Mouse (Mus musculus) testis, postnatal 10 days (tissue): ENCODE results near the gene Olfr585.

Experiments used
- DNase-seq: peaks from one replicate; pipeline ENCODE4 v3.0.0; 2021; ENCODE audit warnings: low spot score

The Olfr585 gene

DNA sequence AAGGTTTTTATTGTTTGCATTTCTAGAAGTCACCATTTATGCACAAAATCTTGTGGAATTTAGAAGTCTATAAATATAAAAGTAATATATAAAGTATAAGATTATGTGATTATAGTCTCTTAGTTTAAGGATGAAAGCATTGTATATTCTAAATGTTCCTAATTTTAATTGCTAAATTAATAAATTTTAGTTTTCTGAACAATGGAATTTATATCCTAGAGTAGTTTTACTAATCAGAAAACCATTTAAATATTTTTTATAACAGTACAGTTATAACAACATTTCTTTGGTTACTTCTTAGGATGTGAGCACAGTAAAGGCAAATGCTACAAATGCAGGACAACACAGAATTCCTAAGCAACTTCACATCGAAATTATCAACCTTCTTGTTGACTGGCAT lies at the start of gene Olfr585:
Gene Olfr585, plus strand, starts transcription at position 301 of the 400 bp plus-strand sequence.
- no peak for DNase-seq

DNA sequence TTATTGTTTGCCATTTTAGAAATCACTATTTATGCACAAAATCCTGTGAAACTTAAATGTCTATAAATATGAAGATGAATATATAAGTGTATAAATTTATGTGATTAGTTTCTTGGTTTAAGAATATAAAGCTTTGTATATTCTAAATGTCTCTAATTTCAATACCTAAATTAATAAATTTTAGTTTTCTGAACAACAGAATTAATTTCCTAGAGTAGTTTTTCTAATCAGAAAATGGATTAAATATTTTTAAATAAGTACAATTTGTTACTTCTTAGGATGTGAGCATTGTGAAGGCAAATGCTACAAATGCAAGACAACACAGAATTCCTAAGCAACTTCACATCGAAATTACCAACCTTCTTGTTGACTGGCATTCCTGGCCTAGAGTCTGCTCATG lies 46.5 kb upstream of the Olfr585 start, which contains the start of gene Olfr583:
Gene Olfr583, plus strand, starts transcription at position 301 of the 400 bp plus-strand sequence.
- DNase-seq: no peak

DNA sequence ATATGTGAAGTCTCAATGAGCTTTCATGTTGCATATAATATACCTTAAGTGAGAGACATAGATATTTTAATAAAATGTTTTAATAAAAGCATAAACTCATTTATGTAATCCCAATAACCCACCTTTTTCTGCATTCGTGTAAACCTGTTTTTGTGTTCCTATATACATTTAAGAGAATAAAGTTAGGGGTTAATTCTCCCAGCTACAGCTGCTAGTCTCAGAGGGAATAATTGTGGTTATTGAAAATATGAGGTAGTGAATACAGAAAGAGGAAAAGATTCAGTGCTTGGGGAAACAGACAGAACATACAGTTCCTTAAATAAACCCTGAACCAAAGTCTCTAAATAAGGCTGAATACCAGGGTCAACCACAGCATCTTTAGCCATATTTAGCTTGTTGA lies 15.9 kb upstream of the Olfr585 start, which contains the start of gene Olfr584:
Gene Olfr584, plus strand, starts transcription at position 301 of the 400 bp plus-strand sequence.
- DNase-seq: no peak

DNA sequence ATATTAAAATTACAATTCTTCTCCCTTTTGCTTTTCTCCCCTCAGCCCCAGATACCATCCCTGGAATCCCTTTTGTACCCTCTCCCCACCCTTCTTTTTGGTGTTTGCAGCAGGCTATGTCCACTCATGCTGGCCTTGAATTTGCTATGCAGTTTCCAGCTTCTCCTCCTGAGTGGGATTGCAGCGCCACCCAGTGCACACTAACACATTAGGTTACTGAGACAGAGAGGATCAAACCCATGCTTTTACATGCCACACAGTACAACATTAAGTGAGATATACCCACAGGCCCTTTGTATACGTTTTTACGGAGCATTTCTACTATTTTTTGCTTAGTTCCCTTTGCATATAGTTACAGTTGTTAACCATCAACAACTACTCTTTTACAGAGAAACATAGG lies 21.9 kb downstream of the Olfr585 start:
- DNase-seq: no peak

DNA sequence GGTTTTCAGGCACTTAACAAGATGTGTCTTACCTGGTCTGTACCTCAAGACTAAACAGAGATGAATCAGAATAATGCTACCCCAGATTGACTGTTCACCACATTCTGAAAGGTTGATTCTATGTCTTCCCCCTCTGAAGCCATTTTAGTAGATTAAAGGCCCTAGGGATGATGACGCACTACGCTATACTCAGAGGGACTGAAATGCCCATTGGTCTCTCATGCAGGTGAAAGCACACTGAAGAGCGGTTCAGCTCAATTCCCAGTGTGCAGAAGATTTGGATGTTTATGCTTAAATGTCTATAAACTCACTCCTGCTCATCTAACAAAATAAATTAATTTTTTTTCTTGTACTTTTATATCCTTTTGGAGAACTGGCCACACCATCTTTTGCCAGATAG lies 28.0 kb downstream of the Olfr585 start, which contains the start of gene Olfr586:
Gene Olfr586, minus strand, starts transcription at position 101 of the 400 bp plus-strand sequence.
- DNase-seq: no peak

DNA sequence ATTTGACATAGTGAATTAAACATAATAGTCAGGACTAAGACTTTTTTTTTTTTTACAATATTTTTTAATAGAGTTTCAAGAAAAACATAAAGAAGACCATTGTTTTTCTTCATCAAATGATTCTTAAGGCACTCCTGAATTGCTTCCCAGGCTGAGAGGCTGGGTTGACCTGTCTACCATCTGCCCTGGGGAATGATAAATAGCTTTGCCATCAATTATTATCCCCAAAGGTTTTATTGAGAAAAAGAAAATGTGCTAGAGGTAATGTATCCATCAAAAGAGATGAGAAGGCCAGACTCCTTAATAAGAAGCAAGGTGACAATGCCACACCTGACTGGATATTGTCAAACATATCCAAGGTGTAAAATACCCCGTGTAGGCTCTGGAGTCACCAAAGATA lies 43.1 kb downstream of the Olfr585 start, which contains the start of gene Olfr588-ps1:
Gene Olfr588-ps1, plus strand, starts transcription at position 301 of the 400 bp plus-strand sequence.
- DNase-seq: no peak
